Mouse (Mus musculus): ENCODE results near the gene Pcdh11x. TPM values are rescaled to one million over a fixed set of nuclear protein-coding genes. Genes with fewer than 3 reads are reported as not detected.

Gene Pcdh11x
- 5.7 and 9.7 TPM in 2 replicates for polyA plus RNA-seq (2021; fragmentation: Nextera tagmentation)
- long read RNA-seq, experiment 1, full-length matches to known transcripts: 11 of 75 reads
- long read RNA-seq, experiment 1, partial matches to known transcripts: 53 of 75 reads
- long read RNA-seq, experiment 1, other reads (novel, unspliced or antisense): 11 of 75 reads
- long read RNA-seq, experiment 2, partial matches to known transcripts: 5 of 17 reads
- long read RNA-seq, experiment 2, other reads (novel, unspliced or antisense): 12 of 17 reads

GRCm38 (mm10) chrX:120290011-120290899 is at the start of gene Pcdh11x:
Gene Pcdh11x, plus strand, starts transcription at chrX:120290259.

GRCm38 (mm10) chrX:120312995-120313394 is 22.9 kb downstream of the Pcdh11x start, which contains the start of gene H2afb3:
Gene H2afb3, minus strand, starts transcription at chrX:120313095.

Other genes with a start within 250 kb of the Pcdh11x start
- gene H2afb3, start 22.8 kb downstream of the Pcdh11x start, polyA plus RNA-seq (2021; fragmentation: Nextera tagmentation): not detected in 2 replicates

Measured in left cerebral cortex, adult 6 months (tissue).